Mouse (Mus musculus) retina, adult 2 months (tissue): Measurements from ENCODE around the gene Ptprj.
"Not testable (repeated sequence)": the region's sequence is repeated elsewhere in the genome, so short reads cannot be mapped to it uniquely, and the experiment has no call there.

Experiments used
- DNase-seq: peaks from one replicate; pipeline ENCODE4 v3.0.0-alpha.2; 2012; ENCODE audit warnings: low read depth, low spot score

Ptprj gene

DNA sequence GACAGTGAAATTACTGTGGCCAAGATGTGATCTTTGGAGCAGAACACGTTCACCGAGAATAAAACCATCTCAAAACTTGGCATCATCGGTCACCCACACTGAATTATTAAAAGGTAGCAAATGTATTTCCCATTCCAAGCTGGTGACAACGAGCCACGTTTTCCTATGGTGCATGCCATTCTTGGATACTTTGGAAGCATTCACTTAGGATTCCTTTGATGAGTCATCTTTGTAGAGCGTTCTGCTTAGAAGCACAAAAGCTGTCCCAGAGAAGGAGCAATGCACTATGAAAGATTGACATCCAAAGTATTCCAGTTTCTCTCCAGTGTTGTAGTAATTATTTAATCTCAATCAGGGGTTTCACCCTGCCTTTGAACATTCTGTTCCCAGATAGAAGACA is 158.2 kb downstream of the Ptprj start:
- DNase-seq: not testable (repeated sequence)

DNA sequence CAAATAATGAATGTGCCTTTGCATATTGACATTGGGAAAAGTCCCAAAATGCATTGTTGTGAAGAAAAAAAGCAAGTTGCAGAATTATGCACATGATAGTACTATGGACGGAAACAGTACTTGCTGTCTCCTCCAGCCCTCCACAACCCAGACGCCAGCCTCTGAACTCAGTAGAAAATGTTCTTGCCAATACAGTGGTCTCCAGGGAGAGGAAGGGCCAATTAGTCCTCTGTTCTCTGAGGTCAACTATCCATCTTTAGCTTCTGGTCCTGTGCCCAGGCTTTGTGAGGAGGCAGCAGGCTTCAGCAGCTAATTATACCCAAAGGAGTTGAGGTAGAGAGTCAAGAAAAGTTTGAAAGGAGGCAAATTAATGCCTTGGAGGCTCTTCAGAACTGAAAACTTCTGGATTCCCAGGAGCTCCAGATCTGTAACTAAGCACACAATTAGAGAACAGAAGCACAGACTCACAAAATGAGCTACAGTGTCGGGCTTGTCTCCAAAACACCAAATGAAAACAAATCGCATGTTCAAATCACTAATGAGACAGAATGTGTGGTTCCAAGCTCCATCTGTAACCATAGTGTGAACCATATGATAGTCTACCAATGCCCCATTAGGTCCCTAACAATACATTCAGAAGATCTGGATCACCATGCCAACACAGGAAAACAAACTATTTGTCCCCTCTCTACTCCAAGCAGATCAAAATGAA is 166.2 kb downstream of the Ptprj start:
- DNase-seq: not testable (repeated sequence)

DNA sequence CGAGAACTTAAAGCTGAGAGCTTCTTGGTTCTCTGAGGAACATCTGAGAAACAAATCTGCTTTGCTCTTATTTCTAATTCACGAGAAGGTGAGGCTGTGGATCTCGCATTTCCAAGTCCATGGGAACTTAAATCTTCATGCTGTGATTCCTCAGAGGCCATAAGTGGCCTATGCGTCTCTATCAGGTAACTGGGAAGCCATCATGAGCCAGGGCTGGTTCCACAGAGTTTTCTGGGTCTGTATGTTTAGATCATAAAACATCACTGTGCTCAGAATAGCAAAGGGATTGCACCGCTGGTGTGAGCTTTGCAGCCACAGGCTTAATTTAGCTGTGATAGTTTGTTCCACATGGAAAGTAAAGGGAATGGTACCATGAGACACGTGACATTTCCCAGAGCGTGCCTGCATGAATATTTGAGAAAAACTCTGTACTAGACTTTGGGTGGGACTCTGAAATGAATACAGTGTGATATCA is 181.8 kb downstream of the Ptprj start, which contains the start of gene Olfr1274-ps:
Gene Olfr1274-ps, plus strand, starts transcription at position 51 of the 475 bp plus-strand sequence.
- not testable (repeated sequence) for DNase-seq
